Mouse (Mus musculus) common myeloid progenitor, adult 5-6 weeks (primary cell): ENCODE data around the gene Gm21822. TPM values are rescaled to one million over a fixed set of nuclear protein-coding genes. Genes with fewer than 3 reads are reported as not detected.
"Not testable (repeated sequence)": the region's sequence is repeated elsewhere in the genome, so short reads cannot be mapped to it uniquely, and the experiment has no call there.

Experiments used
- ATAC-seq: replicated peaks from 2 replicates; pipeline ENCODE4 v1.8.0; 2016; ENCODE audit warnings: low read depth, mild to moderate bottlenecking, moderate TSS enrichment, inconsistent platforms; ENCODE audit not compliant: poor library complexity, severe bottlenecking
- total RNA-seq: library from RNA; stranded (forward); fragments of 200-1000, 187-1606 nt; gene quantifications from 2 replicates; pipeline ENCODE4 v1.2.3, GENCODE M21; 2017

The Gm21822 gene
- total RNA-seq: not detected in 2 replicates

DNA sequence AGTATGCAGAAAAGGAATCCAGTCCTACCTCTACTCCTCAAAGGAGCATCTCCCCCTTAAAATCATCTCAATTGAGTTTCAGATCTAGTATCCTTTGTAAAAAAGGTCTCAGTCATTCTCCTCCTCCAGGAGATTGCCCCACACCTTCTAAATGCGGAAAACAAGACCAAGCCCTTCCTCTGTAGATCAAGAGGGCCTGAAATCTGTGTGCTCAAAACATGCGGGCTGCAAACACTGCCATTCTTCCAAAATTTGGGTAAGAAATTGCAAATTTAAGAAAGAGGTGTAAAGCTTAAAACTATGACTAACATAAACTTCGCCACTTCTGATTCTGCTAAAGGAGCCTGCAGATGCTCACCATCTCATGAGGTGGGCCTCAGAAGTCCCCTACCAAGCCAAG, at the start of gene Gm21822:
Gene Gm21822 (plus strand): TSS at position 301 of the 400 bp plus-strand sequence.
- ATAC-seq: not testable (repeated sequence)
